Mouse (Mus musculus) embryonic fibroblast, embryonic 13.5 days (primary cell): ENCODE data around the gene Mafg.

Experiments
- CTCF ChIP-seq: IDR thresholded peaks from 2 replicates; pipeline ENCODE4 v1.5.1; 2011; ENCODE audit warnings: mild to moderate bottlenecking, control low read depth, low read length, moderate library complexity, borderline replicate concordance; ENCODE audit not compliant: insufficient read depth
- POLR2A ChIP-seq: IDR thresholded peaks from 2 replicates; pipeline ENCODE4 v1.6.1; 2011; ENCODE audit warnings: low read depth, mild to moderate bottlenecking, control low read depth, low read length, moderate library complexity

DNA sequence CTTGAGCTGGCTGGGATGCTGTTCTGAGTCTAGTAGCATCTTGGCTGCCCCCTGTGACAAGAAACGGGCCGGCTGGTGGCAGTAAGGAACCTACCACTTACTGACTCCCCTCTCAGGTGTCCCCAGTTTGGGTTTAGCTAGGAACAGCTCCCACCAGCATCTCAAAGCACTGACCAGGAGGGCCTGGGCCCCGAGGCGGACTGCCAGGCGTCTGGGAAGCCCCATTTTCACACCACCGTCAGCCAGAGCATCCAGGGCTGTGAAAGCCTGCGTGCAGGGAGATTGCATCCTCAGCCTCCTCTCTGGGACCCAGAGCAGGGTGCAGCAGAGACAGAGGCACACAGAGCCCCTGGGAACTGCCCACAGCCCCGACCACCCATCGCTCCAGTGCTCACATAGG, 7.9 kb upstream of the Mafg start:
- TF ChIP-seq POLR2A (no peak), CTCF (no peak)
